Mouse (Mus musculus): ENCODE data around the gene Rbfox2. TPM values are rescaled to one million over a fixed set of nuclear protein-coding genes. Genes with fewer than 3 reads are reported as not detected.

Rbfox2 gene
- polyA plus RNA-seq, 1 experiment from 2014 or later: 16.8 TPM

DNA sequence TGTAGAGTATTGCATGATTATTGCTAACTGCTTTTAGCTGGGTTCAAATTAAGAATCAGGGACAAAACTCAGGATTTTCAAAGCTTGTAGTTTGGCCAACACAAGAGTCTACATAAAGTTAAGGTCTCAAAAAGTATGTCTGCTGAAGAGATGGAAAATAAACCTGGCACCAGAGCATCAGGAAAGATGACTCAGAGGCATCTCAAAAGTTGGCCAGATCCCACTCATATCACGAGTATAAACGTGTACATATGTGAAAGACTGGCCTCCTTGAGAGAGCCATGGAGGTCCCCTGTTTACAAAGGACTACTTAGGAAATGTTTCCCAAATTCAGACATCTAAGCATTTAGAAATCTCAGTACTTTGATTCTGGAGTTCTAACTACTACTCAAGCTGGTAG, 138.0 kb downstream of the Rbfox2 start:
- TF ChIP-seq CTCF (IDR thresholded peaks at IDR 0.05; ENCODE audit: low read depth): no peak
- Histone ChIP-seq H3K27ac (ENCODE audit: low read depth, low read length) (no peak overlapping the region), H3K4me1 (replicated peaks; ENCODE audit: control insufficient read depth, insufficient read depth, low read length) (peaks cover 3% of the 10 kb centered on the region; the same call in 1 of the 2 replicates), H3K4me2 (replicated peaks; ENCODE audit: low read depth) (no peak overlapping the region), H3K9me3 (ENCODE audit: control insufficient read depth) (no peaks in the 10 kb centered on the region), H3K27me3 (replicated peaks; ENCODE audit: control insufficient read depth, insufficient read depth, low read length) (no peaks in the 10 kb centered on the region), H3K4me3 (ENCODE audit: low read depth, low read length) (no peak overlapping the region), H3K36me3 (ENCODE audit: control insufficient read depth, insufficient read depth) (no peaks in the 10 kb centered on the region), H3K9ac (ENCODE audit: low read depth, low read length) (no peak overlapping the region)
- WGBS: 53% methylated on average over 2 of the region's 2 CpGs
- no peak for ATAC-seq

DNA sequence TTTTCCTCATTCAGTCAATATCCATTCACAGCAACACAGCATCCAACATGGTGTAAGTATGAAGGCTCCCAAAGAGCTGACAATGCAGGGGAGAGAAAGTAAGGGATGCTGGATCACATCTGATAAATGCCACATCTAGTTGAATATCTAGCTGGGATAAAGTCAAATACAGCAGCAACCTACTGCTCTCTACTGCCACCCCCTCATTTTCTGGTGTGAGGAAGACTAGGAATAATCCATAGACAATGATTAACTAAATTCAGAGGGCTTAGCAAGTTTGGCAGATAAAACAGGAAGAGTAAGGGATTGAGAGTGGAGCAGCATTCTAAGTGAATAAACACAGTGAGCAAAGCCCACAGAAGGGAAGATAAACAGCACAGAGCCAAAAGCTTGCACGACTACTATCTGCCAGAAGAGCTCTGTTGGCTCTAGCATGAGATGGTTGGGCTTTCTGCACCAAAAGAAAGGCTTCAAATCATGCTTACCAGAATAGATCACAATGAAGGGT, 140.5 kb downstream of the Rbfox2 start:
- peak; percentile 56 for TF ChIP-seq CTCF (IDR thresholded peaks at IDR 0.05; ENCODE audit: low read depth)
- Histone ChIP-seq H3K4me3 (ENCODE audit: low read depth, low read length) (no peak overlapping the region), H3K4me1 (replicated peaks; ENCODE audit: control insufficient read depth, insufficient read depth, low read length) (peaks cover 3% of the 10 kb centered on the region; the same call in 1 of the 2 replicates), H3K9me3 (ENCODE audit: control insufficient read depth) (no peaks in the 10 kb centered on the region), H3K27me3 (replicated peaks; ENCODE audit: control insufficient read depth, insufficient read depth, low read length) (no peaks in the 10 kb centered on the region), H3K4me2 (replicated peaks; ENCODE audit: low read depth) (no peak overlapping the region), H3K9ac (ENCODE audit: low read depth, low read length) (no peak overlapping the region), H3K27ac (ENCODE audit: low read depth, low read length) (no peak overlapping the region), H3K36me3 (ENCODE audit: control insufficient read depth, insufficient read depth) (no peaks in the 10 kb centered on the region)
- ATAC-seq: no peak
- WGBS: 10% methylated on average over 1 of the region's 1 CpGs

DNA sequence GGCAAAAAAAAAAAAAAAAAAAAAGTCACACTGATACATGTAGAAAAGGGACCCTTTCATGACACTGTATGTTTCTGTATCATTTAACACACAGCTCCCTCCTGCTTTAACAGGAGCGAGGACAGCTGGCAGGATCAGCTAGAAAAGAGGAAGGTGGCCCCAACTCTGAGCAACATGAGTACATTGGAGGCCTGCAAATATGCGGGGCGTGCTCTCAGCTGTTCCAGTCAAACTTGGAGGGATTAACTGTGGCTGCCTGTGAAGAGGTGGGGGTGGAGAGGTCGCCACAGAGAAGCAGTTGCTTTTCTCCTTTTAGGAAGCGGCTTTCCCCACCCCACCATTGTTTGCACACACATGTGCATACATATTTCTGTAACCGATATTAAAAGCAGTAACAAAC, 143.5 kb downstream of the Rbfox2 start:
- H3K4me2 ChIP-seq (replicated peaks; ENCODE audit: low read depth): no peak overlapping the region
- H3K27ac ChIP-seq (ENCODE audit: low read depth, low read length): no peak overlapping the region

DNA sequence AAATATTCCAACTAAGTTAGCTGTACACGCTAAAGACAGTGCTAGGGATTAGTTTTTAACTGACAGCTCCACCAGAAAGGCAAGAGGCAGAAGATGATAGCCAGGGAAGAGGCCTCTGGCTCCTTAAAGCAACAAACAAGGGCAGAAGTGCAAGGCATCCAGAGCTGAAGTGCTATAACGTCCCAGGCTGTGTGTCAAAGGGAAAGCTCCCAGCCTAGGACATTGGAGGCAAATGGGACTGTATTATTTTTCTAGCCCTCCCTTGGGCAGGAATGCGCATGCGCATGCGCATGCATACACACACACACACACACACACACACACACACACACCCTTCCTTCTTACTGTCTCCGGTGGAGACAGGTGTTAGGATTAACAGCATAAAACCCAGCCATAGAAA, 143.9 kb downstream of the Rbfox2 start:
- H3K27me3 ChIP-seq (replicated peaks; ENCODE audit: control insufficient read depth, insufficient read depth, low read length): no peaks in the 10 kb centered on the region
- H3K9ac ChIP-seq (ENCODE audit: low read depth, low read length): no peak overlapping the region
- TF ChIP-seq CTCF (IDR thresholded peaks at IDR 0.05; ENCODE audit: low read depth): no peak
- no peak overlapping the region for H3K27ac ChIP-seq (ENCODE audit: low read depth, low read length)
- H3K9me3 ChIP-seq (ENCODE audit: control insufficient read depth): no peaks in the 10 kb centered on the region
- no peak overlapping the region for H3K4me2 ChIP-seq (replicated peaks; ENCODE audit: low read depth)
- no peak for ATAC-seq
- no peaks in the 10 kb centered on the region for H3K36me3 ChIP-seq (ENCODE audit: control insufficient read depth, insufficient read depth)
- H3K4me3 ChIP-seq (ENCODE audit: low read depth, low read length): no peak overlapping the region
- H3K4me1 ChIP-seq (replicated peaks; ENCODE audit: control insufficient read depth, insufficient read depth, low read length): peaks cover 3% of the 10 kb centered on the region; the same call in 1 of the 2 replicates
- WGBS: 54% methylated on average over 6 of the region's 6 CpGs

More for the DNA sequence above, 143.5 kb downstream of the Rbfox2 start:
- Histone ChIP-seq H3K4me1 (replicated peaks; ENCODE audit: control insufficient read depth, insufficient read depth, low read length) (peaks cover 3% of the 10 kb centered on the region; the same call in 1 of the 2 replicates), H3K4me3 (ENCODE audit: low read depth, low read length) (no peak overlapping the region), H3K36me3 (ENCODE audit: control insufficient read depth, insufficient read depth) (no peaks in the 10 kb centered on the region), H3K9ac (ENCODE audit: low read depth, low read length) (no peak overlapping the region), H3K9me3 (ENCODE audit: control insufficient read depth) (no peaks in the 10 kb centered on the region), H3K27me3 (replicated peaks; ENCODE audit: control insufficient read depth, insufficient read depth, low read length) (no peaks in the 10 kb centered on the region)
- no peak for ATAC-seq
- no peak for TF ChIP-seq CTCF (IDR thresholded peaks at IDR 0.05; ENCODE audit: low read depth)
- WGBS: 27% methylated on average over 6 of the region's 6 CpGs

DNA sequence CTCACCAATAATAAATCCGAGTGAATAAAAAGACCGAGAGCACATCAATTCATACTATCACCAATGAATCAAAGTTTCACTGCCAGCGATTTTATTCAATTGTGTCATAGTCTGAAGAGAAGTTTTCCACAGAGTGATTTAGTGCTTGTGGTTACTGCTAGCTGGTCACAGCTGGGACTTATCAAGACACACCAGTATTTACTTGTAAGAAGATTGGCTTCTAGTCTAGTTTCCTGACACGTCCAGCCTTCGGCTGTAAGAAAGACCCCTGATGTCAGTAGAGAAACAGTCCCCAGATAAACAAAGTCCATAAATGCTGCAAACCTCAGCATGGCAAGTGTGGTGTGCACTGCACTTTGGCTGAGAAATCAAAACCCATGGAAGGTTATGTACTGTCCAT, 145.4 kb downstream of the Rbfox2 start:
- Histone ChIP-seq H3K27me3 (replicated peaks; ENCODE audit: control insufficient read depth, insufficient read depth, low read length) (no peaks in the 10 kb centered on the region), H3K36me3 (ENCODE audit: control insufficient read depth, insufficient read depth) (no peaks in the 10 kb centered on the region), H3K4me1 (replicated peaks; ENCODE audit: control insufficient read depth, insufficient read depth, low read length) (peaks cover under 1% of the 10 kb centered on the region; the same call in 1 of the 2 replicates), H3K27ac (ENCODE audit: low read depth, low read length) (no peak overlapping the region), H3K9ac (ENCODE audit: low read depth, low read length) (no peak overlapping the region), H3K4me3 (ENCODE audit: low read depth, low read length) (no peak overlapping the region), H3K4me2 (replicated peaks; ENCODE audit: low read depth) (no peak overlapping the region), H3K9me3 (ENCODE audit: control insufficient read depth) (no peaks in the 10 kb centered on the region)
- no peak for ATAC-seq
- 53% methylated on average over 5 of the region's 5 CpGs for WGBS
- no peak for TF ChIP-seq CTCF (IDR thresholded peaks at IDR 0.05; ENCODE audit: low read depth)

DNA sequence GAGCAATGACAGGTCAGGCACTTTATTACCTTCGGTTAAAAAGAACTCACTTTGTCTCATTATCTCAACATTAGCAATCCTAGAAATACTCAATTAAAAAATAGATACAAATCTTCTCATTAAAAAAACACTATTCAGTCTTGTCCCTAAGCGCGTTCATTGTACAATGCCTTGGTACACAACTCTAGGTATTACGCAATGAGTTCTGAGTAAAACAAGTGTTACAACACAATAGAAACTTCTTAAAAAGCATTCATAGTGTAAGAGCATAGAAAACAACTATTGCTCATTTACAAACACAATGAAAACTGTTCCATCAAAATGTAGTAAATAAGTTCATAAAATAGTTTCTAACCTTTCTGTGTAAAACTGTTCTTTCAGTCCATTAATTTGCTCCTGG, 146.0 kb downstream of the Rbfox2 start:
- no peak overlapping the region for H3K27ac ChIP-seq (ENCODE audit: low read depth, low read length)
- H3K27me3 ChIP-seq (replicated peaks; ENCODE audit: control insufficient read depth, insufficient read depth, low read length): no peaks in the 10 kb centered on the region
- H3K9me3 ChIP-seq (ENCODE audit: control insufficient read depth): no peaks in the 10 kb centered on the region
- ATAC-seq: no peak
- H3K36me3 ChIP-seq (ENCODE audit: control insufficient read depth, insufficient read depth): no peaks in the 10 kb centered on the region
- no peak overlapping the region for H3K9ac ChIP-seq (ENCODE audit: low read depth, low read length)
- TF ChIP-seq CTCF (IDR thresholded peaks at IDR 0.05; ENCODE audit: low read depth): no peak
- no peak overlapping the region for H3K4me3 ChIP-seq (ENCODE audit: low read depth, low read length)
- WGBS: 72% methylated on average over 4 of the region's 4 CpGs
- H3K4me2 ChIP-seq (replicated peaks; ENCODE audit: low read depth): no peak overlapping the region
- no peaks in the 10 kb centered on the region; the same call in 1 of the 2 replicates for H3K4me1 ChIP-seq (replicated peaks; ENCODE audit: control insufficient read depth, insufficient read depth, low read length)

DNA sequence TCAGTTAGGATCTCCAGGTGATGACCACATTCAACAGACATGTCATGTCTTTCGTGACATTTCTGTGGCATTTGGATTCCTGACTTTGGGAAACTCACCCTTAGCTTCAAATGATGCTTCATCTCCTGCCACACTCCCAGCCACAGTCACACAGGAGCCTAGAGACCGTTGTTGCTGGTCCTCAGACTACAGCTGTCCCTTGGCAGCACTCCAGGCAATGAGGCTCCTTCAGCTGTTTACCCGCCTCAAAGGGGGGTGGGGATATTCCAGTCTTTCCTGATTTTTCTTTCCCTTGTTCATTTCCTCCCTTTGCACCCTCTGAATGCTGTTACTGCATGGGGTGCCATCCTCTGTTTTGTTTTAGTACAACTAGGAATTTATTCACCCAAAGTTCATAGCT, 150.3 kb downstream of the Rbfox2 start:
- ATAC-seq: no peak
- Histone ChIP-seq H3K9ac (ENCODE audit: low read depth, low read length) (no peak overlapping the region), H3K9me3 (ENCODE audit: control insufficient read depth) (no peaks in the 10 kb centered on the region), H3K36me3 (ENCODE audit: control insufficient read depth, insufficient read depth) (no peaks in the 10 kb centered on the region), H3K27ac (ENCODE audit: low read depth, low read length) (no peak overlapping the region), H3K4me1 (replicated peaks; ENCODE audit: control insufficient read depth, insufficient read depth, low read length) (no peaks in the 10 kb centered on the region), H3K4me3 (ENCODE audit: low read depth, low read length) (no peak overlapping the region), H3K4me2 (replicated peaks; ENCODE audit: low read depth) (no peak overlapping the region), H3K27me3 (replicated peaks; ENCODE audit: control insufficient read depth, insufficient read depth, low read length) (no peaks in the 10 kb centered on the region)
- 30% methylated on average over 3 of the region's 3 CpGs for WGBS
- TF ChIP-seq CTCF (IDR thresholded peaks at IDR 0.05; ENCODE audit: low read depth): no peak

Measured in intestine, postnatal 0 days (tissue).